Mouse (Mus musculus): ENCODE measurements at regions not wholly inside any gene's neighbourhood (a gene's known extent, or its start where the extent isn't known, plus 50 kb on each side); places are given as distances from the start of the nearest gene placed in this dataset.

DNA sequence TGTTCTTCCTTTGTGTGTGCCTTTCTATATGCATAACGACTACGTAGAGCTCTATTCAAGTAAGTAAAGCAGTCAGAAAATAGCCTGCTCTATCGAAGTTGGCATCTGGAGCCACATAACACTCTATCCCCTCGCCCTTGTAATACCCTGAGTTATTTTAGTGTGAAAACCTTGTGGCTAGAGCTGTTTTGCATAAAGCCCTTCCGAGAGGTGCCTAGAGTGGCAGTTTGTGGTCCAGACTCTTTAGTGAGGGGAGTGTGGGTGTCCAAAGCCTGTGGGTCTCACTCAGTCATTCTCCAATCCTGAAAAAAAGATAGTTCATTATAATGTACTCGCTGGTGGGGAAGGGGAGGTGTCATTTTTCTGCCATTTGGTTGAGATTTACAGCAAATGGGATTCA, 855.2 kb upstream of the Car8 start:
- 75% methylated on average over 6 of the region's 6 CpGs for WGBS
- Histone ChIP-seq H3K27me3 (ENCODE audit: control insufficient read depth, insufficient read depth, low read length) (no peaks in the 10 kb centered on the region), H3K27ac (ENCODE audit: insufficient read depth, low read depth, low read length) (no peak overlapping the region), H3K4me3 (ENCODE audit: low read depth, low read length) (no peak overlapping the region), H3K4me1 (ENCODE audit: control insufficient read depth, insufficient read depth, insufficient read length, low read length) (peaks cover 7% of the 10 kb centered on the region), H3K36me3 (ENCODE audit: control insufficient read depth, insufficient read depth, low read length) (no peaks in the 10 kb centered on the region)
- no peak for TF ChIP-seq POLR2A (IDR thresholded peaks at IDR 0.05; ENCODE audit: low read depth, low read length)
- no peak for TF ChIP-seq CTCF (IDR thresholded peaks at IDR 0.05; ENCODE audit: extremely low read depth, insufficient read length, insufficient replicate concordance, low read depth, low read length)

DNA sequence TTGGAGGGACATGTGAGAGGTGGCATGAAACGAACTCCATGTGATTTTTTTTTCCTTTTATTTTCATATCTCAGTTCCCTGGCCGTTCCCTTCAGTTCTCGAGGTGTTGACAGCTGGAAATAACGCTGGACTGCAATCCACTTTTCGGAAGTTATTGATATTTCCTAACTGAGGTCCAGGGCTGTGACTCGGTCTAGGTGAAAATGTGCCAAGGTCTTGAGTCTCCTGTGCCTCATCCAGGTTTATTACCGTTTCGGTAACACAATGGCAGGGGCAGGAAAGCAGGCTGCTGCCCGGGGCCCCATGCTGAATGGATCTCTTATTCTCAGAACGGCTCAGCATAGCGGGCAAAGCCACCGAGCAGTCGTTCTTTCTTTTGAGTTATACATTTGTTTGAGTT, 844.7 kb upstream of the Car8 start:
- H3K27me3 ChIP-seq (ENCODE audit: control insufficient read depth, insufficient read depth, low read length), result no peaks in the 10 kb centered on the region
- 79% methylated on average over 13 of the region's 13 CpGs for WGBS
- H3K36me3 ChIP-seq (ENCODE audit: control insufficient read depth, insufficient read depth, low read length), result no peaks in the 10 kb centered on the region
- H3K4me3 ChIP-seq (ENCODE audit: low read depth, low read length), result no peak overlapping the region
- TF ChIP-seq CTCF (IDR thresholded peaks at IDR 0.05; ENCODE audit: extremely low read depth, insufficient read length, insufficient replicate concordance, low read depth, low read length) (no peak), POLR2A (IDR thresholded peaks at IDR 0.05; ENCODE audit: low read depth, low read length) (no peak)
- no peak overlapping the region for H3K27ac ChIP-seq (ENCODE audit: insufficient read depth, low read depth, low read length)
- peaks cover 14% of the 10 kb centered on the region for H3K4me1 ChIP-seq (ENCODE audit: control insufficient read depth, insufficient read depth, insufficient read length, low read length)

DNA sequence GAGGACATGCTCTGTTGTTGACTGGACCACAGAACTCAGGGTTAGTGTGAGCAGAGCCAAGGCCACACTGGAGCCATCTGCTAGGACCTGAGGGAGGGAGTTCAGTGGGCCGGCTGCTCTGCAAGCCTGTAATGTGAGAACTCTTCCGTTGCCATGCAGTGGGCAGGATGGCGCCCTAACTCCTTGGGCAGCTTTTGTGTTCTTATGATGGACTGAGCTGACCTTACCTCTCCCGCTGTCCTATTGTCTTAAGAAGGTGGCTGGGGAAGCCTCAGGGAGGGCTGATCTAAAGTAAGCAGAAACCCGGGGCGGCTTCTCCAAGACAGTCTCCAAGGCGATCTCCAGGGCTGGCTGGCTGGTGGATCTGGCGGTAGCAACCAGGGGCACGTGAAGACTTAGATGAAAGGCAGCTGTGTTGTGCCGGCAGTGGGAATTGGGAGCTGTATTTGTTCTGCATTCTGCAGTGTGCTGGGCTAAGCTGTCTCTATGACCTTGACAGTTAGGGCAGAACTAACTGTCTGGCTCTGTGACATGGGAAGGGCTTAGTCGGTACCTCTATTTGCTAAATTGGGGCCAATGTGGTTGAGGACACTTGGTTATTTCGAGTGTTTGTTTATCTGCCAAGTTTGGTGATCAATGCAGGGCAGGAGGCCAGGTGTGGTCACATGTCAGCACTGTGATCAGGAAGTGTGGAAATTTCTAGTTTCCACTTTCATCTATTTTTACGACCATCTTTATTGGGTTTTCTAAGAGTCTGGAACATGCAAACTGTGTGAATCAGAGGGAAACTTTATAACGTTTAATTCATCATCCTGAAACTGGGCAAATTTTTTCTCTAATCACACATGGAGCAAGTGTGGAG, 843.1 kb upstream of the Car8 start:
- no peak for TF ChIP-seq CTCF (IDR thresholded peaks at IDR 0.05; ENCODE audit: extremely low read depth, insufficient read length, insufficient replicate concordance, low read depth, low read length)
- TF ChIP-seq POLR2A (IDR thresholded peaks at IDR 0.05; ENCODE audit: low read depth, low read length), result no peak
- Histone ChIP-seq H3K27me3 (ENCODE audit: control insufficient read depth, insufficient read depth, low read length) (no peaks in the 10 kb centered on the region), H3K36me3 (ENCODE audit: control insufficient read depth, insufficient read depth, low read length) (no peaks in the 10 kb centered on the region), H3K4me3 (ENCODE audit: low read depth, low read length) (no peak overlapping the region), H3K4me1 (ENCODE audit: control insufficient read depth, insufficient read depth, insufficient read length, low read length) (peaks cover 14% of the 10 kb centered on the region), H3K27ac (ENCODE audit: insufficient read depth, low read depth, low read length) (no peak overlapping the region)
- 21% methylated on average over 14 of the region's 14 CpGs for WGBS

DNA sequence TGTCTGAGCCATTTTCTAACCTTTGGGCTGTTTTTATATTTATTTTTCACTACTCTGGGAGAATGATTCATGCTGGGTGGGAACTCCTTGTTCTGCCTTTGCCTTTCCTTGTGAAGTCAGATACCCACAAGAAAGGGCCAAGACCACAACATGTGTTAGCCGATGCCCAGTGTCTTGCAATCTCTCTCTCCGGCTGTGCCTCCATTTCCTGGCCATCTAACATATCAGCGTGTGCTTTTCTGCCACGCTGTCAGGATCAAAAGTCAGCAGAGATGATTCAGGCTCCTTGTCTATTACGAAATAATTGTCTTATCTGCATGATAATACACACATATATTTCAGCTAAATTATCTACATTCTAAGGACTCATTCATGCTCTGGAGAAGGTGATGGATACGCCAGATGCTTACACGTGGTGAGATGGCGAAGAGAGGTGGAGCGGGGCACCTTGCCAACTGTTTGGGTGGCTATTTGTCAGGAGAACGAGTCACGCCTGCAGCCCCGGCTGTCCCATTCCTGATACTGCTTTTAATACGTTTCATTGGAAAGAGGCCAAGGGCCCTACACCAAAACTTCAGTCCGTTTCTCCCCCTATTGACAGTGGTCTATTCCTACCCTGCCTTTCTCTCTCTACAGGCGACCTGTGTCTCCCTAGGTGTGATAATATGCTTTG, 842.1 kb upstream of the Car8 start:
- TF ChIP-seq POLR2A (IDR thresholded peaks at IDR 0.05; ENCODE audit: low read depth, low read length), result no peak
- TF ChIP-seq CTCF (IDR thresholded peaks at IDR 0.05; ENCODE audit: extremely low read depth, insufficient read length, insufficient replicate concordance, low read depth, low read length), result no peak
- Histone ChIP-seq H3K27me3 (ENCODE audit: control insufficient read depth, insufficient read depth, low read length) (no peaks in the 10 kb centered on the region), H3K4me3 (ENCODE audit: low read depth, low read length) (no peak overlapping the region), H3K4me1 (ENCODE audit: control insufficient read depth, insufficient read depth, insufficient read length, low read length) (peaks cover 14% of the 10 kb centered on the region), H3K27ac (ENCODE audit: insufficient read depth, low read depth, low read length) (no peak overlapping the region), H3K36me3 (ENCODE audit: control insufficient read depth, insufficient read depth, low read length) (no peaks in the 10 kb centered on the region)
- WGBS, result 21% methylated on average over 15 of the region's 15 CpGs

DNA sequence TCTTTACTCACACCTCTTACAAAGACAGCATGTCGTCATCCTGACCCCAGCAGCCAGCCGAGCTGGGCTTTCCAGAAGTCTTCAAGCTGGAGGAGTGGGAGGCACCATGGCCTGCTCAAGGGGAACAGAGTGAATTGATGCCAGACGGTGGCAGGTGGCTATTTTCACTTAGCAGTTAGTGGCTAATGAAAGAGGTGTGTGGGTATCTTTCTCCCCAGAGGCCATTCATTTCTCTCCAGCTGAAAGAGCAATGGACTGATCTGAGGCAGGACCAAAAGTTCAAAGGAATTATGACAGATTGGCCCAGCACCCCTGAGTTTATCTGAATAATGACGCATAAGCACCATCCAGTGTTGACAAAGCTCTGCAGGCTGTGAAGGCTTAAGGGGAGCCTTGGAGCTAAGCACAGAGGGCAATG, 841.0 kb upstream of the Car8 start:
- WGBS, result 45% methylated on average over 4 of the region's 4 CpGs
- TF ChIP-seq POLR2A (IDR thresholded peaks at IDR 0.05; ENCODE audit: low read depth, low read length) (no peak), CTCF (IDR thresholded peaks at IDR 0.05; ENCODE audit: extremely low read depth, insufficient read length, insufficient replicate concordance, low read depth, low read length) (no peak)
- H3K36me3 ChIP-seq (ENCODE audit: control insufficient read depth, insufficient read depth, low read length), result no peaks in the 10 kb centered on the region
- H3K4me1 ChIP-seq (ENCODE audit: control insufficient read depth, insufficient read depth, insufficient read length, low read length), result peaks cover 14% of the 10 kb centered on the region
- H3K4me3 ChIP-seq (ENCODE audit: low read depth, low read length), result no peak overlapping the region
- H3K27ac ChIP-seq (ENCODE audit: insufficient read depth, low read depth, low read length), result no peak overlapping the region
- H3K27me3 ChIP-seq (ENCODE audit: control insufficient read depth, insufficient read depth, low read length), result no peaks in the 10 kb centered on the region

DNA sequence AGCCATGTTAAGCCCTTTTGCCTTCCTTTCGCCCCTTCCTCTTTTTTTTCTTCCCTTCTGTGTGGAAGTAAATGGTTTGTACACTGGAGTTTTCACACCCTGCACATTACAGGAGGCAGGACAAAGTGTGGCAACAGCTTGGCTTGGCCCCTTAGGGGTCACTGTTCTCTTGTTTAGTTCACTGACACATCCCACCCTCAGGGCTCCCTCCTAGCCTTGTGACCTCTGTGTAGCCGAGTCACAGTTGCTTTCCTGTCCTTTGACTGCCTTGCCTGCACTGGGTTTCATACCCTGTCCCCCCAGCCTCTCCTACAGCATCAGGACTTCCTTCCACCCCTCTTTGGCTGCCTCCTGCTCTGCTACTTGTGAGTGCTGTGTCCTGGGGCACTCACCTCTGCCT, 835.6 kb upstream of the Car8 start:
- 82% methylated on average over 2 of the region's 2 CpGs for WGBS
- Histone ChIP-seq H3K4me3 (ENCODE audit: low read depth, low read length) (no peak overlapping the region), H3K36me3 (ENCODE audit: control insufficient read depth, insufficient read depth, low read length) (no peaks in the 10 kb centered on the region), H3K27me3 (ENCODE audit: control insufficient read depth, insufficient read depth, low read length) (no peaks in the 10 kb centered on the region), H3K4me1 (ENCODE audit: control insufficient read depth, insufficient read depth, insufficient read length, low read length) (no peaks in the 10 kb centered on the region), H3K27ac (ENCODE audit: insufficient read depth, low read depth, low read length) (no peak overlapping the region)
- no peak for TF ChIP-seq POLR2A (IDR thresholded peaks at IDR 0.05; ENCODE audit: low read depth, low read length)
- TF ChIP-seq CTCF (IDR thresholded peaks at IDR 0.05; ENCODE audit: extremely low read depth, insufficient read length, insufficient replicate concordance, low read depth, low read length), result no peak

DNA sequence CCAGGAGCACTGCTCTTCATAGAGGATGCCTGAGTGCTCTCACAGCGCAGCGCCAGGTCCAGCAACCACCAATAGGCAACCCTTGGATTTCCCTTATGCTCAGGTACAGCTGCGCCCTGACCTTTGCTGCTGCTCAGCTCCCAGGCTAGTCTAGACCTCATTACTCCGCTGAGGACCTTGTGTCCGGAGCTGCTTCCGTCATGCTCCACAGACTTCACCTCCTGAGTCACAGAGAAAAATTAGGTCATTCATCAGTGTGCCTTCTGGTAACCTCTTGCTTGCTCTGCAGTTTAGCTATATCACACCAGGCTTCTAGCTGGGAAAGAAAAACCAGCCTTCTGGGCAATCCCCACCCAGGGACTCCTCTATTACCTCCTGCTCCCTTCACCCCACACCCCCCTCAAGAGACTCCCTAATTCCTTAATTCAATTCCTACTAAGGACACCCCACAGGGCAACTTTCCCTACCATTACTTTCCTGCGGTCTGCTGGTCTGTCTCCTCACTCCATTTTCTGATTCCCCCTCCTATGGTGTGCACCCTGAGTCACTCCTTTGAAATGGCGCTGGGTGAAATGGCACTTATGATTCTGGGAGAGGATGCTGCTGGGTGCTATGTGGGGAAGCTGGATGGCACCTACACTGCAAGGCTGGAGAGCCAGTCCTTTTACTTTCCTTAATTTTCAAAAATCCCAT, 835.0 kb upstream of the Car8 start:
- Histone ChIP-seq H3K27ac (ENCODE audit: insufficient read depth, low read depth, low read length) (no peak overlapping the region), H3K27me3 (ENCODE audit: control insufficient read depth, insufficient read depth, low read length) (no peaks in the 10 kb centered on the region), H3K36me3 (ENCODE audit: control insufficient read depth, insufficient read depth, low read length) (no peaks in the 10 kb centered on the region), H3K4me3 (ENCODE audit: low read depth, low read length) (no peak overlapping the region), H3K4me1 (ENCODE audit: control insufficient read depth, insufficient read depth, insufficient read length, low read length) (no peaks in the 10 kb centered on the region)
- TF ChIP-seq POLR2A (IDR thresholded peaks at IDR 0.05; ENCODE audit: low read depth, low read length) (no peak), CTCF (IDR thresholded peaks at IDR 0.05; ENCODE audit: extremely low read depth, insufficient read length, insufficient replicate concordance, low read depth, low read length) (no peak)
- WGBS, result 88% methylated on average over 8 of the region's 8 CpGs

Measured in small intestine, adult 2 months (tissue).